Mouse (Mus musculus): Measurements from ENCODE around the gene Gimap1.

- TF ChIP-seq CTCF (IDR thresholded peaks at IDR 0.05; ENCODE audit: low read depth, low read length) (no peak), POLR2A (IDR thresholded peaks at IDR 0.05; ENCODE audit: extremely low read depth, insufficient read depth, low read length) (no peak)
Observed at GRCm38 (mm10) chr6:48723468-48723867, 15.4 kb upstream of the Gimap1 start.
